Mouse (Mus musculus): ENCODE measurements around the gene Cep44. TPM values are rescaled to one million over a fixed set of nuclear protein-coding genes. Genes with fewer than 3 reads are reported as not detected.

Gene Cep44
- polyA plus RNA-seq, 1 experiment from 2014 or later, result 15.2 TPM

- Histone ChIP-seq H3K4me1 (ENCODE audit: control insufficient read depth, low read depth, low read length) (no peaks in the 10 kb centered on the region), H3K4me2 (ENCODE audit: low read depth, low read length) (no peak overlapping the region), H3K27ac (ENCODE audit: low read length) (no peak overlapping the region), H3K4me3 (ENCODE audit: low read depth, low read length) (no peak overlapping the region), H3K9ac (ENCODE audit: low read depth, low read length) (no peak overlapping the region), H3K36me3 (ENCODE audit: control insufficient read depth, insufficient read depth) (no peaks in the 10 kb centered on the region), H3K9me3 (replicated peaks; ENCODE audit: control insufficient read depth, low read length) (no peaks in the 10 kb centered on the region), H3K27me3 (ENCODE audit: control insufficient read depth, insufficient read depth, low read depth, low read length) (no peaks in the 10 kb centered on the region)
- ATAC-seq (ENCODE audit: low read depth), result no peak
- WGBS (ENCODE audit: insufficient replicate concordance), result 59% methylated on average over 6 of the region's 6 CpGs
Measured at GRCm38 (mm10) chr8:56518848-56519247, 32.0 kb downstream of the Cep44 start.

- Histone ChIP-seq H3K27me3 (ENCODE audit: control insufficient read depth, insufficient read depth, low read depth, low read length) (no peaks in the 10 kb centered on the region), H3K36me3 (ENCODE audit: control insufficient read depth, insufficient read depth) (no peaks in the 10 kb centered on the region), H3K4me2 (ENCODE audit: low read depth, low read length) (no peak overlapping the region), H3K27ac (ENCODE audit: low read length) (no peak overlapping the region), H3K9me3 (replicated peaks; ENCODE audit: control insufficient read depth, low read length) (no peaks in the 10 kb centered on the region), H3K4me3 (ENCODE audit: low read depth, low read length) (no peak overlapping the region), H3K9ac (ENCODE audit: low read depth, low read length) (no peak overlapping the region), H3K4me1 (ENCODE audit: control insufficient read depth, low read depth, low read length) (no peaks in the 10 kb centered on the region)
- 45% methylated on average over 4 of the region's 4 CpGs for whole genome bisulfite sequencing (ENCODE audit: insufficient replicate concordance)
- ATAC-seq (ENCODE audit: low read depth), result no peak
Measured at GRCm38 (mm10) chr8:56508952-56509479, 41.8 kb downstream of the Cep44 start.

- 58% methylated on average over 3 of the region's 3 CpGs for WGBS (ENCODE audit: insufficient replicate concordance)
- Histone ChIP-seq H3K4me1 (ENCODE audit: control insufficient read depth, low read depth, low read length) (no peaks in the 10 kb centered on the region), H3K4me2 (ENCODE audit: low read depth, low read length) (no peak overlapping the region), H3K27me3 (ENCODE audit: control insufficient read depth, insufficient read depth, low read depth, low read length) (no peaks in the 10 kb centered on the region), H3K9me3 (replicated peaks; ENCODE audit: control insufficient read depth, low read length) (no peaks in the 10 kb centered on the region), H3K9ac (ENCODE audit: low read depth, low read length) (no peak overlapping the region), H3K4me3 (ENCODE audit: low read depth, low read length) (no peak overlapping the region), H3K36me3 (ENCODE audit: control insufficient read depth, insufficient read depth) (no peaks in the 10 kb centered on the region), H3K27ac (ENCODE audit: low read length) (no peak overlapping the region)
- no peak for ATAC-seq (ENCODE audit: low read depth)
Measured at GRCm38 (mm10) chr8:56508318-56508951, 42.4 kb downstream of the Cep44 start.

GRCm38 (mm10) chr8:56501911-56502310 is 48.9 kb downstream of the Cep44 start:
- Histone ChIP-seq H3K4me2 (ENCODE audit: low read depth, low read length) (no peak overlapping the region), H3K9ac (ENCODE audit: low read depth, low read length) (no peak overlapping the region), H3K27me3 (ENCODE audit: control insufficient read depth, insufficient read depth, low read depth, low read length) (no peaks in the 10 kb centered on the region), H3K9me3 (replicated peaks; ENCODE audit: control insufficient read depth, low read length) (no peaks in the 10 kb centered on the region), H3K4me1 (ENCODE audit: control insufficient read depth, low read depth, low read length) (no peaks in the 10 kb centered on the region), H3K27ac (ENCODE audit: low read length) (no peak overlapping the region), H3K36me3 (ENCODE audit: control insufficient read depth, insufficient read depth) (no peaks in the 10 kb centered on the region), H3K4me3 (ENCODE audit: low read depth, low read length) (no peak overlapping the region)
- no peak for ATAC-seq (ENCODE audit: low read depth)

GRCm38 (mm10) chr8:56489496-56489895 is 61.4 kb downstream of the Cep44 start:
- no peak for ATAC-seq (ENCODE audit: low read depth)

DNA sequence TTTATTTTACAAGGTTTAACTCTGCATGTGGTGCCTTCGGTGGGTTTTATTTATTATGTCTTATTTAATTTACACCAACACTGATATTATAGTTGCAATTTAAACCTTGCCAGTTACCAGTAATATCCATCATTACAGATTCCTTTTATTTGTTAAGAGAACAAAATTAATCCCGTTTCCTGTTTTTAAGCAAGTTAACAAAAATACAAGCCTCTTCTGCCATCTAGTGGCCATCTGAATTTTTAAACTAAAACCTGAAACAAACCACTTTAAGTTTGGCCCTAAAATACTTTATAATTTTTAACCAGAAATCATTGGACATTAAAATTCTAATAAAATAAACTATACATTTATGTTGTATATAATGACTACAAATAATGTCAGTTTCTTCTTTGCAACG is 64.8 kb downstream of the Cep44 start:
- Histone ChIP-seq H3K9ac (ENCODE audit: low read depth, low read length) (no peak overlapping the region), H3K27me3 (ENCODE audit: control insufficient read depth, insufficient read depth, low read depth, low read length) (no peaks in the 10 kb centered on the region), H3K27ac (ENCODE audit: low read length) (no peak overlapping the region), H3K4me1 (ENCODE audit: control insufficient read depth, low read depth, low read length) (no peaks in the 10 kb centered on the region), H3K9me3 (replicated peaks; ENCODE audit: control insufficient read depth, low read length) (no peaks in the 10 kb centered on the region), H3K4me3 (ENCODE audit: low read depth, low read length) (no peak overlapping the region), H3K4me2 (ENCODE audit: low read depth, low read length) (no peak overlapping the region), H3K36me3 (ENCODE audit: control insufficient read depth, insufficient read depth) (no peaks in the 10 kb centered on the region)
- WGBS (ENCODE audit: insufficient replicate concordance), result 34% methylated on average over 3 of the region's 3 CpGs
- no peak for ATAC-seq (ENCODE audit: low read depth)

More at GRCm38 (mm10) chr8:56489496-56489895, 61.4 kb downstream of the Cep44 start:
- Histone ChIP-seq H3K36me3 (ENCODE audit: control insufficient read depth, insufficient read depth) (no peaks in the 10 kb centered on the region), H3K9ac (ENCODE audit: low read depth, low read length) (no peak overlapping the region), H3K4me2 (ENCODE audit: low read depth, low read length) (no peak overlapping the region), H3K27ac (ENCODE audit: low read length) (no peak overlapping the region), H3K4me3 (ENCODE audit: low read depth, low read length) (no peak overlapping the region), H3K9me3 (replicated peaks; ENCODE audit: control insufficient read depth, low read length) (no peaks in the 10 kb centered on the region), H3K27me3 (ENCODE audit: control insufficient read depth, insufficient read depth, low read depth, low read length) (no peaks in the 10 kb centered on the region), H3K4me1 (ENCODE audit: control insufficient read depth, low read depth, low read length) (no peaks in the 10 kb centered on the region)
- 43% methylated on average over 2 of the region's 2 CpGs for WGBS (ENCODE audit: insufficient replicate concordance)

Small RNA genes lying within 50 kb of the gene (microRNA-seq; reads per million reads assigned to microRNA genes)
- gene Gm25992, result not detected

Other genes starting within 250 kb of the Cep44 start
- 35.4 and 36.7 TPM in 2 replicates for gene Fbxo8, start within 50 bp of the Cep44 start, polyA plus RNA-seq (2015; fragmentation: Nextera tagmentation; extraction: Ambion mirVana)